Mouse (Mus musculus) testis, adult 2 months (tissue): ENCODE results near the gene Hbs1l. TPM values are rescaled to one million over a fixed set of nuclear protein-coding genes. Genes with fewer than 3 reads are reported as not detected.
A peak's percentile ranks its signal among the peaks of the same experiment; 100 is the strongest.

Experiments
- H3K27ac ChIP-seq: fragments of 200-500 bp; 2 replicates; pipeline ENCODE4 v1.5.1; 2012; ENCODE audit warnings: low read depth, low read length; ENCODE audit not compliant: control insufficient read depth, insufficient read depth
- H3K27me3 ChIP-seq: fragments of 200-500 bp; 2 replicates; pipeline ENCODE4 v1.6.1; 2012; ENCODE audit warnings: mild to moderate bottlenecking, low read length, moderate library complexity; ENCODE audit not compliant: control insufficient read depth, insufficient read depth
- H3K36me3 ChIP-seq: fragments of 200-500 bp; 2 replicates; pipeline ENCODE4 v1.6.1; 2012; ENCODE audit warnings: mild to moderate bottlenecking, low read length; ENCODE audit not compliant: control insufficient read depth, insufficient read depth
- H3K4me1 ChIP-seq: fragments of 200-500 bp; 2 replicates; pipeline ENCODE4 v1.6.1; 2012; ENCODE audit warnings: low read length; ENCODE audit not compliant: control insufficient read depth, insufficient read depth
- H3K4me3 ChIP-seq: fragments of 200-500 bp; 2 replicates; pipeline ENCODE4 v1.5.1; 2012; ENCODE audit warnings: low read depth, mild to moderate bottlenecking, low read length, moderate library complexity, mixed read lengths; ENCODE audit not compliant: control insufficient read depth
- CTCF ChIP-seq: fragments of 200-500 bp; IDR thresholded peaks from 2 replicates; pipeline ENCODE4 v1.5.1; 2012; ENCODE audit warnings: low read depth, mild to moderate bottlenecking, inconsistent platforms, low read length, moderate library complexity; ENCODE audit not compliant: control insufficient read depth, insufficient read depth, insufficient replicate concordance
- POLR2A ChIP-seq: fragments of 200-500 bp; IDR thresholded peaks from 2 replicates; pipeline ENCODE4 v1.6.1; 2012; ENCODE audit warnings: low read depth, mild to moderate bottlenecking, inconsistent platforms, low read length, moderate library complexity; ENCODE audit not compliant: control insufficient read depth
- polyA plus RNA-seq: library from polyadenylated mRNA; depleted of rRNA; stranded (reverse); fragments of >200 nt; gene quantifications from 2 replicates; pipeline ENCODE4 v1.2.3, GENCODE M21; 2012

Hbs1l gene
- polyA plus RNA-seq, 1 experiment: 57.5 TPM

GRCm38 (mm10) chr10:21334349-21335105 lies 38.7 kb downstream of the Hbs1l start:
- no peaks in the 10 kb centered on the region for H3K27me3 ChIP-seq
- no peaks in the 10 kb centered on the region for H3K4me1 ChIP-seq
- H3K27ac ChIP-seq: no peak overlapping the region
- no peaks in the 10 kb centered on the region; the same call in 1 of the 2 replicates for H3K36me3 ChIP-seq
- no peak for TF ChIP-seq CTCF
- no peak for TF ChIP-seq POLR2A
- no peak overlapping the region for H3K4me3 ChIP-seq

GRCm38 (mm10) chr10:21335534-21335933 lies 39.8 kb downstream of the Hbs1l start:
- no peaks in the 10 kb centered on the region for H3K4me1 ChIP-seq
- no peak overlapping the region for H3K27ac ChIP-seq
- H3K36me3 ChIP-seq: no peaks in the 10 kb centered on the region; the same call in 1 of the 2 replicates
- TF ChIP-seq CTCF: no peak
- no peak for TF ChIP-seq POLR2A
- no peaks in the 10 kb centered on the region for H3K27me3 ChIP-seq
- H3K4me3 ChIP-seq: no peak overlapping the region

GRCm38 (mm10) chr10:21337191-21337590 lies 41.4 kb downstream of the Hbs1l start:
- no peaks in the 10 kb centered on the region; the same call in 1 of the 2 replicates for H3K36me3 ChIP-seq
- no peaks in the 10 kb centered on the region for H3K27me3 ChIP-seq
- H3K27ac ChIP-seq: no peak overlapping the region
- TF ChIP-seq POLR2A (no peak), CTCF (0 out of 2 replicates have a peak, but pooled peaks have one; percentile 6)
- H3K4me1 ChIP-seq: no peaks in the 10 kb centered on the region
- H3K4me3 ChIP-seq: no peak overlapping the region

GRCm38 (mm10) chr10:21341706-21342105 lies 45.9 kb downstream of the Hbs1l start:
- Histone ChIP-seq H3K4me1 (no peaks in the 10 kb centered on the region), H3K36me3 (peaks cover 3% of the 10 kb centered on the region), H3K27ac (peak overlapping the region; percentile 87), H3K27me3 (no peaks in the 10 kb centered on the region), H3K4me3 (peak overlapping the region; percentile 90)
- no peak for TF ChIP-seq CTCF
- TF ChIP-seq POLR2A: peak; percentile 57; the same call in 1 of the 2 replicates

- no peaks in the 10 kb centered on the region for H3K27me3 ChIP-seq
- peak overlapping the region; percentile 90 for H3K4me3 ChIP-seq
- peak overlapping the region; percentile 16; the same call in 1 of the 2 replicates for H3K27ac ChIP-seq
- H3K36me3 ChIP-seq: peaks cover 3% of the 10 kb centered on the region
- TF ChIP-seq POLR2A (no peak), CTCF (no peak)
- H3K4me1 ChIP-seq: no peaks in the 10 kb centered on the region
These were observed 46.7 kb downstream of the Hbs1l start for GRCm38 (mm10) chr10:21342331-21343005.

- no peaks in the 10 kb centered on the region for H3K27me3 ChIP-seq
- peaks cover 4% of the 10 kb centered on the region for H3K36me3 ChIP-seq
- no peak overlapping the region for H3K4me3 ChIP-seq
- TF ChIP-seq CTCF (no peak), POLR2A (no peak)
- no peaks in the 10 kb centered on the region for H3K4me1 ChIP-seq
- no peak overlapping the region for H3K27ac ChIP-seq
These were observed 51.6 kb downstream of the Hbs1l start for GRCm38 (mm10) chr10:21347332-21347731.

- Histone ChIP-seq H3K27me3 (no peaks in the 10 kb centered on the region), H3K27ac (no peak overlapping the region), H3K4me3 (no peak overlapping the region), H3K36me3 (peaks cover 3% of the 10 kb centered on the region), H3K4me1 (no peaks in the 10 kb centered on the region)
- no peak for TF ChIP-seq POLR2A
- TF ChIP-seq CTCF: no peak
These were observed 53.7 kb downstream of the Hbs1l start for GRCm38 (mm10) chr10:21349449-21349848.

GRCm38 (mm10) chr10:21349946-21350345 lies 54.2 kb downstream of the Hbs1l start:
- no peaks in the 10 kb centered on the region for H3K4me1 ChIP-seq
- H3K27ac ChIP-seq: no peak overlapping the region
- H3K27me3 ChIP-seq: no peaks in the 10 kb centered on the region
- peaks cover 3% of the 10 kb centered on the region for H3K36me3 ChIP-seq
- no peak overlapping the region for H3K4me3 ChIP-seq
- no peak for TF ChIP-seq CTCF
- no peak for TF ChIP-seq POLR2A
